Mouse (Mus musculus): ENCODE measurements around the gene Pbrm1.

Gene Pbrm1

DNA sequence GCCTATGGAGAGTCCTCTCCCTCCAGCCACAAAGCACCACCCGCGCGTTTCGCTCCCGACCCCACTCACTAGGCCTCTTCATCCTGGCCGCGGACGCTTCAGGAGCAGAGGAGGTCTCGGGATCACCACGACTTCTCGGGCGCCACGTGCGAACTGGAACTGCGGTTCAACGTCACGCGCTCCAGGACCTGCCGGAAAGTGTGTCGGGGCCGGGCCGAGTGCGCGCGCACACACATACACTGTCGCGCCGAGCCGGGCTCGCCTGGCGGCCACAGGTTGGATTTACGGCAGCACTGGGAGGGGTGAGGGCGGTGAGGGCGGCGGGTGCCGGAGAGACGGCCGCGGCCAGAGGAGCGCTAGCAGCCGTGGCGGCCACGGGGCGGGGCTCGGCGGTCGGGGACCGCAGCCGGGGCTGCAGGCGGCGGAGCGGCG is at the start of gene Pbrm1, which contains the start of gene Gnl3:
Gene Pbrm1, plus strand, starts transcription at position 279 of the 432 bp plus-strand sequence.
Gene Gnl3, minus strand, starts transcription at position 293 of the 432 bp plus-strand sequence.
- peak; percentile 97 for DNase-seq (ENCODE audit: low spot score)

DNA sequence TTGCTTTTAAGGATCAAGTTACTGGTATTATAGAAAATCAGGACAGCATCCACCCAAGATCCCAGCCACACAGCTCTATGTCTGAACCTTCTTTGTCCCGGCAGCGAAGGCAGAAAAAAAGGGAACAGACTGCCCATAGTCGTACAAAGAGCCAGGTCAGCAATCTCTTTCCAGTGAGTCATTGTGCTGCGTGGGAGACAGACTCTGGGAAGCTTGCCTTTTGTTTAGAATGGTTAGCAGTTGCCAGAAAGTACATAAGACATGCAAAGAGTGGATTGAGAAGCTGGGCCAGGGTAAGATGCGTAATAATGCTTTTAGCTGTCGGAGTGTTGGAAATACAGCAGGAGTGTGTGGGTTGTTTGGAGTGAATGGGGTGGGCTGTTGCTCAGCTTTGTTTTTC is 44.7 kb upstream of the Pbrm1 start:
- no peak for DNase-seq (ENCODE audit: low spot score)

DNA sequence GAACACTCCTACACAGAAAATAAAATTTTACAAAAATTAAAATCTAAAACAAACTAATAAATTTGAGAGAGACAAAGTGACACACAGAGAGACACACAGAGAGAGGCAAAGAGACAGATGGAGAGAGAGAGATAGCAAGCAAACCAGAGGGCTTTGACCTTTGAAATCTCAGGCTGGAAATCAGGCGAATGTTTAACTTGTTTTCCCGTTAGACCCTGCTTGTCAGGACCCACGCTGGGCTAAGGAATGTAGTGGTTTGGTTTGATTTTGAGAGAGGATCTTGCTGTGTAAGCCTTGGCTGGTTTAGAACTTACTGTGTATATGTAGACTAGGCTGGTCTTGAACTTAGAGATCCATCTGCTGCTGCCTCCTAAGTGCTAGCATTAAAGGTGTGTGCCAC is 42.7 kb upstream of the Pbrm1 start:
- no peak for DNase-seq (ENCODE audit: low spot score)

DNA sequence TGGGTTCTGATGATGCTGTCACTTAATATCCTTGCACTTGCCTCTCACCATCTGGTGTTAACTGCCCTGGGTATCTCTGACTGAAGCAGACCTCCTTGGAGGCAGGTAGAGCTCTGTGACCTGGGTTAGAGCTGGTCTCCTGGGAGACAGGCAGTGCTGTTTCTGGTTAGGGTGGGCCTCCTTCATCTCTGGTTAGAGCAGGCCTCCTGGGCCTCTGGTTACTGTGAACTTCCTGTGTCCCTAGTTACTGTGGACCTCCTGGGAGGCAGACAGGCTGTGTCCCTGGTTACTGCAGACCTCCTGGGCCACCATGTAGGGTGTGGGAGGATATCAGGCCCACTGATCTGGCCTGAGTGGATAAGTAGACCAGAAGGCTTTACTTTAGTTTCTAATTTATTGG is 22.5 kb upstream of the Pbrm1 start:
- DNase-seq (ENCODE audit: low spot score) = no peak

DNA sequence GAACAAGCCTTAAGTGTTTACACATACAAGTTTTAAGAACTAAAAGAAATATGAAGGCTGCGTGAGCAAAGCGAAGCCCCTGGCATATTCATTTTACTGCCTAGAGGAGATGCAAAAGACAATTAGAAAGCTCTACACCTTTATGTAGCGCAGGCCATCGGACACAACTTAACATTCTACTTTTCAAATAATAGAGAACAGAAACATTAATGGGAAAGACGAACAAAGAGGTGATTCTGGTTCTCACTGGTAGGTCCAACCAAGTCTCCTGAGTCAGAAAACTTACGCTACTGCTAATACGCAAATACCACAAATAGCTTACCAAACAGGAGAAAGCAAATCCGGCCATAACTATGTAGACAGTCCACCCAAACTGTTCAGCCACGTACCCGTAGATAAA is 18.6 kb upstream of the Pbrm1 start:
- DNase-seq (ENCODE audit: low spot score) = no peak

DNA sequence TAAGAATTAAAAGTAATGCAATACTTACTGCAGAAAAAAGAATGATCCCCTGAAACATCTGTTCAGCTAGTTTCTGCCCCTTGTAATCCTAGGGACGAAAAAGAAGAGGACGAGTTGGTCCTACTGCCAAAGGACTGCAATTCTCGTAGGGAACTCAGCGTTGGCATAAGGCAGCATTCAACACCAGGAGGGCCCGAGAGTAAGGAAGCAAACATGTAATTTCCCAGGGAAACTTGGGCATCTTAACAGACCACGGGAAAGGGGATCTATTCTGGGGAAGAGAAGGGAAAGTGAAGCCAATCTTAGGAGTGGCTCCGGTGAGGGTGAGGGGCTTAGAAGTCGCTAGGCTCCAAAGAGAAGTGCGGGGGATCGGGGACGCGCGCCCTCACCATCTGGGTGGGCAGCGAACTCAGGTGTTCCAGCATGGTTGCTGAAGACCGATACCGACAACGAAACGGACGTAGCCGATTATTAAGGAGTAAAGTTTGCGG is 18.1 kb upstream of the Pbrm1 start:
- peak; percentile 32 for DNase-seq (ENCODE audit: low spot score)

DNA sequence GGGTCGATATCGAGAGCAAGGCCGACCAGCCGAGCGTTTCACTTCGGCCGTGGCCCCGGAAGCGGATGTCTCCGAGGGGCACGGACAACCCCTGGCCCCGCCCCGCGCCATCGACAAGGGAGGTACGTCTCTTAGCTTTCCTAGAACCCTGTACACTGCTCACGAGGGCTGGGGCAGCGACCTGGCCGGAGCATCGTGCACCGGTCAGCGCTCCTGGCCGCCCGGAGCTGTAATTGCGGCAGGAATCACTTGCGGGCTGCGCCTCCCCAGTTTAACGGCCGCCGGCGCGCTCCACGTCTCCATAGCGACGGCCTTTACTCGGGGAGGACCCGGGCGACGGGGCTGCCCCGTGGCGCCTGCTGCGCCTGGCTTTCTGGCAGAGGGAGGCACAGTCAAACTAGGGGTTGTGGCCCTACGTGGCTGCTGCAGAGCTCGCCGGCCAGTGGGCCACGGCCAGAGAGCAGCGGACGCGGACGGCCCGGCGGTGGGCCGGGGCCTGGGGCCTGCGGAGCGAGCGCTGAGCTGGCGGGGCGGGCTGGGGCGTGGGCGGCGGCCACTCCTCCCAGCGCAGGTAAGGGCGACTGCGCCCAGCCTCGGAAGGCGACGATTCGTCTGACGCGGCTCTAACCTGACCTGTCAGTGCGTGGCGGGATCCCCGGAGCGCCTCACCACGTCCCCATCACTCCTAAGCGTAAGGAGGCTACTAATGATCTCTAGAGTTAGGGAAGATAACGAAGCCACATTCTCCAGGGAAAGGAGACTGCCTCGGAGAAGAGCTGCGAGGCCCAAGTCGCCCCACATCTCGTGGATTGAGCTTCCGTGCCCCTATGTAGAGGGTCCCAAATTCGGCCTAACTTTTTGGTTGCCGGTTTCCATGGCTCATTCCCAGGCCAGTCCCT is 17.4 kb upstream of the Pbrm1 start, which contains the start of the genes Glt8d1 and Spcs1:
Gene Glt8d1, plus strand, starts transcription at position 94 of the 899 bp plus-strand sequence.
Gene Spcs1, minus strand, starts transcription at position 366 of the 899 bp plus-strand sequence.
- peak; percentile 82 for DNase-seq (ENCODE audit: low spot score)

DNA sequence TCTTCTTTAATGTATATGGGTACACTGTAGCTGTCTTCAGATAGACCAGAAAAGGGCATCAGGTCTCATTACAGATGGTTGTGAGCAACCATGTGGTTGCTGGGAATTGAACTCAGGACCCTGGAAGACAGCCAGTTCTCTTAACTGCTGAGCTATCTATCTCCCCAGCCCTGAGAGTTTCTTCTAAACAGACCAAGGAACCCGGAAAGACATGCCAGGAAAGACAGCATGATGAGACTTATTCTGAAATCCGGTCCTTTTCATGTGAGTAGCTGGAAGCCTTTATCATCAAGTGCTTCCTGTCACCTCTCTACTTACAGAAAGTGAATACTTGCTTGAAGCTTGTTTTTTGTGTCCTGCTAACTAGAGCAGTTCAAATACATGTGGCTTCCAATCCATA is 14.4 kb upstream of the Pbrm1 start:
- DNase-seq (ENCODE audit: low spot score) = no peak

DNA sequence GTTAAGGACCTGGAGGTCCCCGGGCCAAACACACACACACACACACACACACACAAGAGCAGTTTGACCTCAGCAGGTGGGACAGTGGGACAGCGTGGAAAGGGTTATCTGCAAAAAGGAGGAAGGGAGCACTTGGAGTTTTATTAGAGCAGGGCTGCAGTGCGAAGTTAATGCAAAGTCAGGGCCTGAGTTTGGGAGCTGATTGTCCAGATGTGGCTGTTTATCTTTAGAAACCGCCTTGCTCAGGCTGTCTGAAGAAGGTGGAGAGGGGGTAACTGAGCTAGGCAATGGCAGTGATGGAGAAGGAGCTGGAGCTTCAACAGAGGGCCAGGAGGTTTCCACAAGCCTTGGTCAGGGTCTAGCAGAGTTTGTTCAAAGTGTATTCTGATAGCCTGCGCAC is 12.2 kb upstream of the Pbrm1 start:
- no peak for DNase-seq (ENCODE audit: low spot score)

DNA sequence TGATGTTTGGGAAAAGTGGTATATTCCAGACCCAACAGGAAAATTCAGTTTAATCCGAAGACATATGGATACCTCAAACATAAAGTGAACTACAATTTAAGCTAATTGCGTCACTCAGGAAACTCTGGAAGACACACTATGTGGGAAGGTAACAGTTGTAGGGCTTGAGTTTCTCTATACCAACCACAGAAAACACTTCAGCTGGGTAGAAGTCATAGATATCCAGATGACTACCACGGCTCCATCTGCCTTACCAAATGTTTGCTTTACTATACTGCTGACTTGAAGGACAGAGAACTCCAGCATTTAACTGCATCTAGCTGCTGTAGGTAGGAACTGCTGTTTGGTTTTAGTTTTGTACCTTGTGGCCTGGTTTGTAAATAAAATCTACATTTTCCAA is 7.3 kb upstream of the Pbrm1 start:
- no peak for DNase-seq (ENCODE audit: low spot score)

DNA sequence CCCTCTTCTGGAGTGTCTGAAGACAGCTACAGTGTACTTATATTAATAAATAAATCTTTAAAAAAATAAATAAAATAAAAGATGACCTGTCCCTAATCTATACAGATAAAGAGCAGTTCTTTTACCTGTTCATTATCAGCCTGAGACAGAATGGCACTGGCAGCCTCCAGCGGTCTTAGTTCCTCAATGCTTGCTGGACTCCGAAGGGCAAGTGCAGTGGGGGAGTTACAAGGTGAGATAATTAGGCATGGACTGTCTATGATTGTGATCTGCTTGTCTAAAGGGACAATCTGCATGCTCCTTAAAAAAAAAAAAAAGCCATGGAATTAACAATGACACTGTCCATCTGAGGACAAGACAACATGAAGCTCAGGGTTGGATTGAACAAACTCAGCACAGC is 5.0 kb upstream of the Pbrm1 start:
- DNase-seq (ENCODE audit: low spot score) = no peak

DNA sequence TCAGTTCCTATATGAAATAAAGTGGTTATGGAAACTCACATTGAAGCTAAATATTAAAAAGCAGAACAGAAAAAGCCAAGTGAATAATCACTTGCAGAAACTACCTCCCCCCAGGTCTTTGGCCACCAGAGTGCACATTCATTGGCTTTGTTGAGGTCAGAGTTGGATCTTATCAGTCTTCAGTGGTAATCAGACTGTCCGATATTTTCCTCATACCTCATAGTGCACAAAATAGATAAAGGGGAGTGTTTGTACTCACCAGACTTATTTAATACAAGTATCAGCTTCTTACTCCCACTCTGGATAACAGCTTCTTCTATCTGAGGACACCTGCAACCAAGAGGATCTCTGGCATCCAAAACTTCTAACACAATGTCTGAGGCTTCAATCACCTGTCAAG is 2.9 kb upstream of the Pbrm1 start:
- DNase-seq (ENCODE audit: low spot score) = no peak

DNA sequence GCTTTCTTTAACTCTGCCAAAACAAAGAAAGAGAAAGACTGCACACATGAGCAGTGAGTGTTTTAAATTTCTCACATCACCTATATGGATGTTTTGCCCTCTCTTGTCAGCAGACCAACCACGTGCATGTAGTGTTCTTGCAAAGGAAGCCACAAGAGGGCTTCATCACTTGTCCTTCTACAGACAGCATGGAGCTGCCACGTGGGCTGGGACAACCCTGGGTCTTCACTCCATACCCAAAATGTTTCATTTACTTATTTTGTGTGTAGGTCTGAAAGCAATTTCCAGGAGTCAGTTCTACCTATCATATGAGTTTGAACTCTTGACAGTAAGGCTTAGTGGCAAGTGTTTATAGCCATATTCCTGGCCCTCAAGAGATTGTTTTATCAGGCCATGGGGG is 1.1 kb upstream of the Pbrm1 start:
- DNase-seq (ENCODE audit: low spot score) = peak; percentile 76

DNA sequence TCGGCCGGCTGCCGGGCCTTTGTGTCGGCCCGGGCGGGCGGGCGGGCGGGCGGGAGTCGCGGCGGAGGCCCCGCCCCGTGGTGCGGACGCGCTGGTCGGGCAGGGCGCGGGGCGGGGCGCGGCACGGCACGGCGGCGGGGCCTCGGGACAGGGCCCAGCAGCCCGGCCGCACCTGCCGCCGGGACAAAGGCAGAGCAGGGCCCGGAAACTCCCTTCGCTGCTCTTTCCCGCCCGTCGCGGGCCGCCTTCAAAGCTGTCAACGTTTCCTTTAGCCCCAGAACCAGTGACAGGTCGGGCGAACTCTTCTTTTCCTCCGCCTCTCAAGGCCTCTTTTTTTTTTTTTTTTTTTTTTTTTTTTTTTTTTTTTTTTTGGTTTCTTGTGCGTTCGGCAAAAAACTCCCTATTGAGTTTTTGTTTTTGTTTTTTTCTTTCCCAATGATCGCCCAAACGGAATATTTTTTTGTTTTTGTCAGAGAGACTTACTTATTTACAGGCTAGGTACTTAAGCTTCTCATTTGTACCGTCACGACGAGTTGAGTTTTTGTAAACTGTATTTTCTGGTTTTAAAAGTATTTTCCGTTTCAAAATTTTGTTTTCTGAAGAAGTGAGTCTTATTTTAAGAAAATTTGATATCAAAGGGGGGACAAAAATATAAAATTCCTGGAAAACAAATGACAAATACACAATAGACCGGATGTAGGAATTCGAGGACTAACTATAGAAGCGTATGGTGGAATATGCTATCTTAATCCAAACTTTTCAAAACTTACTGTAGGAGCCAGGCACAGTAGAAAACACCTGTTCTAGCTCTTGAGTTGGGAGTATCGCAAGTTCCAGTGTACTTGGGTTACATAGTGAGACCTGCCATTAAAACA is 630 bp downstream of the Pbrm1 start:
- DNase-seq (ENCODE audit: low spot score) = peak; percentile 85

DNA sequence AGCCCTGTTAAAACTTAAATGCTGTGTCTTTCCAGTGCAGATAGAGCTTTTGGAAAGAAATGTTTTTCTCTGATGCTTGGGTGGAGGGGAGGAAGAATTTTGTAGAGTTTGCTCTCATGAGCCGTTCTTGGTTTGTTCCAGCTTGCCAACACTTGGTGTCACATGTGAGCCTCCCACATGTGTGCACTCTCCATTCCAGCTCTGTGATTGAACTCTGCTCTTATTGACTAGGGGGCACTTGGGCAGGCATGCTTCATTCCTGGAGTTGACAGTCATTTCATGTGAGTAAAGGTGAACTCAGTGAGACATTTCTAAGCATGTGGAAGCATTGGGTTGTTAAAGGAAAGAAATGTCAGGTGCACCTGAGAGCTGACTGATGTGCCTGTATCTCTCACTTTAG is 3.6 kb downstream of the Pbrm1 start:
- no peak for DNase-seq (ENCODE audit: low spot score)

DNA sequence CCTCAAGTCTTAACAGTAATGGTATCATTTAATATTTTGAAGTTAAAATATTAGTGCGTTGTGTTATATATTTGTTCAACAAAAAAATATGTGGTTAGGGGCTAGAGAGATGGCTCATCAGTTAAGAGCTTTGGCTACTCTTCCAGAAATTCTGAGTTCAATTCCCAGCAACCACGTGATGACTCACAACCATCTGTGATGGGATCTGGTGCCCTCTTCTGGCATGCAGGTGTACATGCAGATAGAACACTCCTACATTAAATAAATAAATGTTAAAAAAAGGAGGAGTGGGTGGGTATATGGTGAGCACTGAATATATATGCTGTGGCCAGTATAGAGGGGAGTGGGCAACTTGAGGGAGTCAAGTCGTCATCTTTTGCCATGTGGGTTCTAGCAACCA is 6.8 kb downstream of the Pbrm1 start:
- no peak for DNase-seq (ENCODE audit: low spot score)

DNA sequence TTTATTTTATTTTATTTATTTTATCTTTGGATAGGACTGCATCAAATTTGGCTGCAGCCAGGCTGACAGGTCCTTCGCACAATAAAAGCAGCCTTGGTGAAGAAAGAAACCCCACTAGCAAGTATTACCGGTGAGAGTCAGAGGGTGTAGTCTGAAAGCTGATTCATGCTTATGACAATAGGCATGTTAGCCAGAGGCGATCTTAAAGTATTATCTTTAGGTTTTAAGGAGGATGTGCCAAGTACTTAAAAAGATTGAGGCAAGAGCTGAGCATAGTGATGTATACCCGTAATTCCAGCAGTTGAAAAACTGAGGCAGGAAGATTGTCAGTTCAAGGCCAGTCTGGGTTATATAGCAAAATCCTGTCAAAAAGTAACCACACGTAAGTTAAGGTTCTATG is 26.4 kb downstream of the Pbrm1 start:
- DNase-seq (ENCODE audit: low spot score) = no peak

DNA sequence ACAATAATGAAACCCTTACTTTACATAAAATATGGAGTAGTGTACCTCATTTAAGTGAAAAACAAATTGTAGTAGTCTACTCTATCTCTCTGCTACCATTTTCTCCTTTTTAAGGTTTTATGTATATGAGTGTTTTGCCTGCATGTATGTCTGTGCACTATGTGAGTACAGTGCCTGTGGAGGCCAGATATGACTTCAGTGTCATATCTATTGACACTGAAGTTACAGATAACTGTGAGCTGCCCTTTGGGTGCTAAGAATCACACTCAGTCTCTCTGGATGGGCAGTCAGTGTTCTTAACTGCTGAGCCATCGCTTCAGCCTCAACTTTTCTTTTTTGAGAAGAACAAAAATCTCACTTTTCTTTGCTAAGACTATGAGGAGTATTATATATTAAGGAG is 26.9 kb downstream of the Pbrm1 start:
- DNase-seq (ENCODE audit: low spot score) = no peak

DNA sequence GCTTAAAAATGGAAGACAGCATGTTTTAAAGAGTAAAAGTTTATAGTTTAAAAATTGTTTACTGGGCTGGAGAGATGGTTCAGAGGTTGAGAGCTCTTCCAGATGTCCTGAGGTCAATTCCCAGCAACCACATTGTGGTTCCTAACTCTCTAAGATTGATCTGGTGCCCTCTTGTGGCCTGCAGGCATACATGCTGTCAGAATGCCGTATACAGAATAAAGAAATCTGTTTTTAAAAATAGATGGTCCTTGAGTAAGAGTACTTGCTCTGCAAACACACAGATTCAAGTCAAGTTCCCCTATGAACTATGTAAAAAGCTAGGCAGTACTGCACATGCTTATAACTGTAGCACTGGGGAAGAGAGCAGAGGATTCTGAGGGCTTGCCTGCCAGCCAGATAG is 43.3 kb downstream of the Pbrm1 start:
- DNase-seq (ENCODE audit: low spot score) = peak; percentile 7

DNA sequence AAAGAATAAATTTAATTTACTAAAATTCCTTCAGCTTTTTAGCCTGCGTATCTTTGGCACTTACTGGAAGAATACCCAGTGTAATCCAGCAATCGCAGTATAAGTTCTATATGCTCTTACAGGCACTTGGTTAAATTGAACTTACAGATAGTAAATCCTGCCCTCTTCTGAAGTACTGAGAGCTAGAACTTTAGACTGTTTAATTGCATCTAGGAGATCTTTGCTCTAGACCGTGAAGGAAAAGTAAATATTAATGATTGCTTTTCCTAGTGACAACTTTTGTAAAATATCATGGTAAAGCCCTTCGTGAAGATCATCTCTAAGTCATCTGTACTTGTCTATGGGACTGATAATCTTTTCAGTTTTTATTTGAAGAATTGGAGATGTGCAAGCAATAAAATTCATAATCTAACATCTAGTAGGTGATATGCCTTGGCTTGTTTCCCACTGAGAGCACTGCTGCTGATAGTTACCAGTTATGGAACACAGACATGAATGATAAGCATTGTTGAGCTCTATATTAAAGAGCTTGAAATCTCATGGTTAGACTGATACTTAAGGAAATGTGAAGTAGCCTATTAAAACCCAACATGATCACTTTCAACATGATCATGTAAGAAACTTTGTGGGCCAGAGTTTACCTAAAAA is 50.3 kb downstream of the Pbrm1 start:
- DNase-seq (ENCODE audit: low spot score) = no peak

DNA sequence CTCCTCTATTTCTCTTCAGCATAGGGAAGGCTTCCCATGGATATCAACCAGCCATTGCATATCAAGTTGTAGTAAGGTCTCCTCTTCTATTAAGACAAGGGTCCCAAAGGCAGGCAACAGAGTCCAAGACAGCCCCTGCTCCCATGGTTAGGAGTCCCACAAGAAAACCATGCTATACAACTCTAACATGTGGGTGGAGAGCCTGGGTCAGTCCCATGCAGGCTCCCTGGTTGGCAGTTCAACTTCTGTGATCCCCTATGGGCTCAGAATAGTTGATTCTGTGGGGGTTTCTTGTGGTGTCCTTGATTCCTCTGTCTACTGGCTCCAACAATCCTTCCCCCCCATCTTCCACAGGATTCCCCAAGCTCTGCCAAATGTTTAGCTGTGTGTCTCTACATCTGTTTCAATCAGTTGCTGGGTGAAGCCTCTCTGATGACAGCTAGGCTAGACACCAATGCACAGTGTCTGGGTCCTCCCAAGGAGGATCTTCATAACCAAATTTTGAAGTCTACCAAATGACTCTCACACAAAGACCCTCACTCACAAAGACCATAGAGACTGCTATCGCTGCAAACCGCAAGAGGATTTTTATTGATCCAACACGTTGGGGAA is 59.8 kb downstream of the Pbrm1 start:
- DNase-seq (ENCODE audit: low spot score) = no peak
